Mouse (Mus musculus): Measurements from ENCODE around the gene Hcst. TPM values are rescaled to one million over a fixed set of nuclear protein-coding genes. Genes with fewer than 3 reads are reported as not detected.
A peak's percentile ranks its signal among the peaks of the same experiment; 100 is the strongest.

Hcst gene
- polyA plus RNA-seq, 1 experiment from 2014 or later = 0.64 TPM

- no peak overlapping the region for H3K4me3 ChIP-seq
- no peak overlapping the region for H3K27ac ChIP-seq
- H3K9me3 ChIP-seq = no peaks in the 10 kb centered on the region
- no peaks in the 10 kb centered on the region for H3K27me3 ChIP-seq
- no peak overlapping the region for H3K4me2 ChIP-seq (replicated peaks)
- no peak overlapping the region for H3K9ac ChIP-seq
- no peak for ATAC-seq (ENCODE audit: low FRiP score, low read depth)
- peaks cover 10% of the 10 kb centered on the region for H3K36me3 ChIP-seq
- H3K4me1 ChIP-seq = no peaks in the 10 kb centered on the region
Measured at GRCm38 (mm10) chr7:30429327-30429726, 9.7 kb upstream of the Hcst start.

DNA sequence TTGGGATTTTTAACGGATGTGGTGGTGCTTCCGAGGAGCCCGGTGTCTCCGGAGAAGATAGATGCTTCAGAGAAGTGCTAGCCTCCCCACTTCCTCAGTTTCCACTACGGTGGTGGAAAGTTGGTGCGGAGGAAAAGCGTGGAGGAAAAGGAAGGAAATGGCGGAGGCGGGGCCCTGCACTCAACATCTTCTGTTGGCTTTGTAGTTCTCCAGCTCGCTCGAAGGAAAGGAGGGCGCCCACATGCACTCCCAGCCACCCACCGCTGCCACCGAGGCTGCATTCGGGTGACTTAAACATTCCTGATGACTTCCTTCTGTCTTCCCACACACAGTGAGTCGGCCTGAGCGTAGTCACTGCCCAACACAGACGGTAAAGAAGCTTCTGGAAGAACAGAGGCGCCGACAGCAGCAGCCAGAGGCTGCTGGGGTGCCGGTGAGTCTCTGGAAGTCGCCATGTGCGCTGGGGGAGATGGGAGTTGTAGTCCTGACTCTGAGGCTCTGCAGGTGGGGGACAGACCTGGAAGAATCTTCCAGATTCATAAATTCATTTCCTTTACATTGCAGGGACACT, 3.5 kb upstream of the Hcst start:
- 47% methylated on average over 23 of the region's 23 CpGs for WGBS
- Histone ChIP-seq H3K27me3 (peaks cover 43% of the 10 kb centered on the region), H3K4me3 (peak overlapping the region; percentile 63), H3K9me3 (peaks cover 14% of the 10 kb centered on the region), H3K4me2 (replicated peaks) (peak overlapping the region; percentile 95), H3K36me3 (peaks cover 10% of the 10 kb centered on the region), H3K27ac (peak overlapping the region; percentile 48; the same call in 1 of the 2 replicates), H3K9ac (peak overlapping the region; percentile 72), H3K4me1 (peaks cover 19% of the 10 kb centered on the region)
- ATAC-seq (ENCODE audit: low FRiP score, low read depth) = no peak; the same call in 1 of the 2 replicates

DNA sequence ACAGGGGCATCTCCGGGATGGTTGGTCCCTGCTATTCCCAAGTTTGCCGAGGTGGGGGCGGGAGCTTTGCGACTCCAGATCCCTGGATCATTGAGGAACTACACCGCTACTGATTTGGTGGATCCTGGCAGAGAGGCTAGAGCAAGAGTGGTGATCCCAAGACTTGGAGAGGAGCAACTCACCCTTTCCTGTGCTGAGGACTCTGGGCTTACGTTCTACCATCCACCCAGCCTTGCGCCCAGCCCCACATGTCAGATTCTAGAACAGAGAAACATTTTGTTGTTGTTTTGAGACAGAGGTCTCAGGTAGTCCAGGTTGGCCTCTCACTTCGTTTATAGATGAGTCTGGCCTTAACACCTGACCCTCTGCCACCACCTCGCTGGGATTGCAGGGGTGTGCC, 2.9 kb upstream of the Hcst start:
- Histone ChIP-seq H3K9ac (peak overlapping the region; percentile 72), H3K4me2 (replicated peaks) (peak overlapping the region; percentile 95), H3K4me3 (peak overlapping the region; percentile 63), H3K27me3 (peaks cover 43% of the 10 kb centered on the region), H3K4me1 (peaks cover 19% of the 10 kb centered on the region), H3K27ac (no peak overlapping the region; the same call in 1 of the 2 replicates), H3K9me3 (peaks cover 14% of the 10 kb centered on the region), H3K36me3 (peaks cover 10% of the 10 kb centered on the region)
- 10% methylated on average over 9 of the region's 9 CpGs for WGBS
- 0 out of 2 replicates have a peak, but pooled peaks have one; percentile 10 for ATAC-seq (ENCODE audit: low FRiP score, low read depth)

GRCm38 (mm10) chr7:30421890-30422435, 2.3 kb upstream of the Hcst start:
- WGBS = under 1% methylated on average over 45 of the region's 45 CpGs
- Histone ChIP-seq H3K9ac (peak overlapping the region; percentile 72), H3K36me3 (peaks cover 10% of the 10 kb centered on the region), H3K4me1 (peaks cover 19% of the 10 kb centered on the region), H3K4me3 (peak overlapping the region; percentile 63), H3K4me2 (replicated peaks) (peak overlapping the region; percentile 95), H3K27me3 (peaks cover 43% of the 10 kb centered on the region), H3K27ac (no peak overlapping the region), H3K9me3 (peaks cover 14% of the 10 kb centered on the region)
- ATAC-seq (ENCODE audit: low FRiP score, low read depth) = peak; percentile 75

DNA sequence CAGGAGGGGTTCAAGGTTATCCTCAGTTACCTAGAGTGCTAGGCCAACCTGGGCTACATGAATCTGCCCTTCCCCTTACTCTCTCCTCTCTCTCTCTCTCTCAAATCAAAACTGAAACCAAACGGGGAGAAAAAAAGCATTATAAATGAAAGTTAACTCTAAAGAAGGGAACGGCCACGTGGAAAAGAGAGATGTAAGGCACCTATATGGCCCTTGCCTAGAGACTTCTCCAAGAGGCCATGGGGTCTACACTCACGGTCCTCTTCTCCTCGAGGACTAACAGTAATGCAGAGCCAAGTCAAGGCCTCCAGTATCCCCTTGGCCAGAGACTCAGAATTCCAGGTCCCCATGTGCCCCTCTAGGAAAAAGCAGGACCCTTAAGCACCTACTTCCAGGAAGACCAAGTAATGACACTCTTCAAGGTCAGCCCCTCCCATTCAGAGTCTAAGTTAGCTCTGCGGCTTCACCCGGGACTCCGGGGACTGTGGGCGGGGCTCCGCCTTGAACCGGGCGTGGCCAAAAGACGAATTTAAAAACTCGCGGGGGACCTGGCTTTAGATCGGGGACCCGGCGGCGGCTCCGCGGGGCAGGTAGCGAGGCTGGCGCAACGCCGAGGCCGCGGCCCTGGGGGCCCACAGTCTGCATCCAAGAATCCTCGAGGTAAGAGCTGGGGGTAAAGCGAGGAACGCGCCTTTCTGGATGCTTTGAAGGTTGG, 1.7 kb upstream of the Hcst start, which contains the start of gene Nfkbid:
Nfkbid (plus strand) TSS at position 558 of the 715 bp plus-strand sequence.
- H3K4me1 ChIP-seq = peaks cover 19% of the 10 kb centered on the region
- H3K36me3 ChIP-seq = peaks cover 10% of the 10 kb centered on the region; the same call in 1 of the 2 replicates
- peak within 1 kb of the TSS; percentile 63 for H3K4me3 ChIP-seq
- peak within 1 kb of the TSS; percentile 95 for H3K4me2 ChIP-seq (replicated peaks)
- peak within 1 kb of the TSS; percentile 72 for H3K9ac ChIP-seq
- peaks cover 43% of the 10 kb centered on the region for H3K27me3 ChIP-seq
- no peak within 1 kb of the TSS for H3K27ac ChIP-seq
- peaks cover 14% of the 10 kb centered on the region for H3K9me3 ChIP-seq
- no peak for ATAC-seq (ENCODE audit: low FRiP score, low read depth)
- WGBS = 12% methylated on average over 31 of the region's 31 CpGs

GRCm38 (mm10) chr7:30420673-30421072, 1.0 kb upstream of the Hcst start:
- Histone ChIP-seq H3K27ac (no peak overlapping the region), H3K9me3 (peaks cover 14% of the 10 kb centered on the region), H3K4me1 (peaks cover 19% of the 10 kb centered on the region), H3K27me3 (peaks cover 43% of the 10 kb centered on the region), H3K9ac (no peak overlapping the region), H3K36me3 (peaks cover 6% of the 10 kb centered on the region; the same call in 1 of the 2 replicates), H3K4me2 (replicated peaks) (no peak overlapping the region), H3K4me3 (no peak overlapping the region)
- ATAC-seq (ENCODE audit: low FRiP score, low read depth) = no peak
- 88% methylated on average over 3 of the region's 3 CpGs for WGBS

DNA sequence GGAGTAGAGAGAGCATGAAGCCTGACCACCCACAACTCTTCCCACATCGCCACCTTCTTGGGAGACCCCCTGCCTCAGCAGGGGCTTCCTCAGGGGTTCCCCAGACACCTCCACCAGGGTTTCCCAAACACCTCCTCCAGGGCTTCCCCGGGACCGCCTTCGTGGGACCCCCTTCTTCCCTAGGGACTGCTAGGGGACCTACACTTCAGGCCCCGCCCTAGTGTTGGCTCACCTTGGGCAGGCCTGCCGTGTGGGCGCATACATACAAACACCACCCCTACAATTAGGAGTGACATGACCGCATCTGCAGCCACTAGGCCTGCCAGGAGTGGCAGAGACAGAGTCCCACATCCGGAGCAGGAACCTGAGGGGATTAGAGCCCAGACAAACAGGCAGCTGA, 1.8 kb downstream of the Hcst start:
- H3K4me3 ChIP-seq = no peak overlapping the region
- H3K4me2 ChIP-seq (replicated peaks) = no peak overlapping the region
- 67% methylated on average over 9 of the region's 9 CpGs for WGBS

DNA sequence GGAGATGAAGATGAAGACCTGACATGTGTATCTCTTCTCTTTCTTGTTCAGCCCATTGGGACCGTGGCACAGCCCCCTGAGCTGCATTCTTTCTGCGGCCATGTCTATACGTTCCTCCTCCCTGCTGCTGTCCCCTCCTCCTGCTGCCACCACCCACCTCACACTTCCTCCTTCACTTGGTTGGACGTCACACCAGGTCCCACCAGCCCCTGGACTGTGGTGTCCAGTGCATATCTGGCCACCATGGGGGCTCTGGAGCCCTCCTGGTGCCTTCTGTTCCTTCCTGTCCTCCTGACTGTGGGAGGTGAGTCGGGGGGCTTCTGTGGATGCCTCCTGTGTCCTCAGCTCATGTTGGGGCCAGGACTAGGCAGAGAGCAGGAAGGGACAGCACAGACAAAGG, 6.1 kb downstream of the Hcst start, which contains the start of gene Tyrobp:
Tyrobp (plus strand) TSS at position 165 of the 400 bp plus-strand sequence.
- no peak within 1 kb of the TSS for H3K4me2 ChIP-seq (replicated peaks)
- no peaks in the 10 kb centered on the region for H3K36me3 ChIP-seq
- ATAC-seq (ENCODE audit: low FRiP score, low read depth) = no peak
- H3K27me3 ChIP-seq = peaks cover 9% of the 10 kb centered on the region; the same call in 1 of the 2 replicates
- peaks cover 4% of the 10 kb centered on the region; the same call in 1 of the 2 replicates for H3K9me3 ChIP-seq
- H3K4me1 ChIP-seq = no peaks in the 10 kb centered on the region
- no peak within 1 kb of the TSS for H3K9ac ChIP-seq
- H3K27ac ChIP-seq = no peak within 1 kb of the TSS
- WGBS = 63% methylated on average over 5 of the region's 5 CpGs
- H3K4me3 ChIP-seq = no peak within 1 kb of the TSS

More for the DNA sequence above, 1.8 kb downstream of the Hcst start:
- no peak overlapping the region for H3K9ac ChIP-seq
- no peaks in the 10 kb centered on the region for H3K36me3 ChIP-seq
- ATAC-seq (ENCODE audit: low FRiP score, low read depth) = no peak
- no peak overlapping the region for H3K27ac ChIP-seq
- peaks cover 14% of the 10 kb centered on the region for H3K9me3 ChIP-seq
- H3K4me1 ChIP-seq = peaks cover 12% of the 10 kb centered on the region
- peaks cover 29% of the 10 kb centered on the region for H3K27me3 ChIP-seq

GRCm38 (mm10) chr7:30412735-30413147, 6.9 kb downstream of the Hcst start:
- H3K9ac ChIP-seq = no peak overlapping the region
- no peak overlapping the region for H3K27ac ChIP-seq
- peaks cover 9% of the 10 kb centered on the region; the same call in 1 of the 2 replicates for H3K27me3 ChIP-seq
- H3K36me3 ChIP-seq = no peaks in the 10 kb centered on the region
- 42% methylated on average over 4 of the region's 4 CpGs for WGBS
- ATAC-seq (ENCODE audit: low FRiP score, low read depth) = no peak
- H3K9me3 ChIP-seq = no peaks in the 10 kb centered on the region
- no peaks in the 10 kb centered on the region for H3K4me1 ChIP-seq
- no peak overlapping the region for H3K4me3 ChIP-seq
- no peak overlapping the region for H3K4me2 ChIP-seq (replicated peaks)

DNA sequence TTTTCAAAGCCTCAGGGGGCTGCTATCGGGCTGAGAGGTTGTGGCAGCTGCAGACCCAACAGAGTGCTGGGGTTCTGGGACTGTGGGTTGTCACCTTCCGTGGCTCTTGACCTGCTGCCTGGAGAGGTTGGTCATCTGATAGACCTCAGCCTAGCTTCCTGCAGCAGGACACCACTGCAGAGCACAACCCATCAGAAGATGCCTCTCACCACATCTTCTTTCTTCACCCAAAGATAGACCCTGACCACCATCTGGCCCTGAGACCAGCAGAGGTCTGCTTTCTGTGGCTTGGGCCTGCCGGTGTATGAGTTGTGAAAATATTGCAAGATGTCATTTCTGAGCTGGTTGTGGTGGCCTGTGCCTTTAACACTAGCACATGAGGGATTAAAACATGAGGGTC, 8.6 kb downstream of the Hcst start:
- no peak overlapping the region for H3K4me2 ChIP-seq (replicated peaks)
- H3K27me3 ChIP-seq = peaks cover 9% of the 10 kb centered on the region; the same call in 1 of the 2 replicates
- no peaks in the 10 kb centered on the region for H3K36me3 ChIP-seq
- WGBS = 73% methylated on average over 3 of the region's 3 CpGs
- no peaks in the 10 kb centered on the region for H3K4me1 ChIP-seq
- ATAC-seq (ENCODE audit: low FRiP score, low read depth) = no peak
- no peak overlapping the region for H3K4me3 ChIP-seq
- no peak overlapping the region for H3K27ac ChIP-seq
- no peaks in the 10 kb centered on the region for H3K9me3 ChIP-seq
- no peak overlapping the region for H3K9ac ChIP-seq

DNA sequence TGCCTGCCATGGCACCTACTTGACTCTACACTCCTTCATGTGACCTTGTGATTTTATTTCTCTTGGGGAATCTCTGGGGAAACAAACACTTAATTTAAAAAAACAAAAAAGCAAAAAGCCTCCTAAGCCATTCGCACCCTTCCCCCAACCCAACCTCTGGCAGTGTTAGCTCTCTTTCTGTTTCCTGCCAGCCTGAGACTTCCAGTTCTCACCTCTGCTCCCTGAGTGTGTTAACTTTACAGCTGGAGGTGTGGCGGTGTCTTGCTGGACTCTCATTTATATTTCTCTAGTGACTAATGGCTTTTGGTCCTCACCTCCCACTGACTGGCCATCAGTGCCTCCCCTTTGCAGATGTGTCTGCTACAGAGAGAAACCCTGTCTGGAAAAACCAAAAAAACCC, 9.9 kb downstream of the Hcst start:
- ATAC-seq (ENCODE audit: low FRiP score, low read depth) = no peak
- Histone ChIP-seq H3K4me1 (no peaks in the 10 kb centered on the region), H3K4me2 (replicated peaks) (no peak overlapping the region), H3K27me3 (peaks cover 9% of the 10 kb centered on the region; the same call in 1 of the 2 replicates), H3K27ac (no peak overlapping the region), H3K9me3 (no peaks in the 10 kb centered on the region), H3K4me3 (no peak overlapping the region), H3K36me3 (no peaks in the 10 kb centered on the region), H3K9ac (no peak overlapping the region)
- whole genome bisulfite sequencing = 42% methylated on average over 2 of the region's 2 CpGs

GRCm38 (mm10) chr7:30408639-30409038, 11.0 kb downstream of the Hcst start:
- no peak overlapping the region for H3K27ac ChIP-seq
- no peak overlapping the region for H3K9ac ChIP-seq
- WGBS = 82% methylated on average over 3 of the region's 3 CpGs
- H3K36me3 ChIP-seq = no peaks in the 10 kb centered on the region
- no peak overlapping the region for H3K4me3 ChIP-seq
- no peak overlapping the region for H3K4me2 ChIP-seq (replicated peaks)
- H3K4me1 ChIP-seq = no peaks in the 10 kb centered on the region
- H3K27me3 ChIP-seq = peaks cover 9% of the 10 kb centered on the region; the same call in 1 of the 2 replicates
- H3K9me3 ChIP-seq = no peaks in the 10 kb centered on the region
- no peak for ATAC-seq (ENCODE audit: low FRiP score, low read depth)
